Mouse (Mus musculus): Measurements from ENCODE around the gene Timm50. TPM values are rescaled to one million over a fixed set of nuclear protein-coding genes. Genes with fewer than 3 reads are reported as not detected.

Timm50 gene
- polyA plus RNA-seq, 1 experiment from 2014 or later = 189 TPM

GRCm38 (mm10) chr7:28280630-28281029 lies 31.2 kb downstream of the Timm50 start:
- ATAC-seq (ENCODE audit: low FRiP score) = no peak
- Histone ChIP-seq H3K9me3 (no peaks in the 10 kb centered on the region), H3K36me3 (replicated peaks) (no peaks in the 10 kb centered on the region), H3K27me3 (no peaks in the 10 kb centered on the region), H3K4me3 (replicated peaks) (no peak overlapping the region), H3K4me2 (no peak overlapping the region), H3K4me1 (peaks cover 12% of the 10 kb centered on the region), H3K27ac (no peak overlapping the region), H3K9ac (no peak overlapping the region)
- WGBS = 82% methylated on average over 7 of the region's 7 CpGs

GRCm38 (mm10) chr7:28278279-28278652 lies 33.6 kb downstream of the Timm50 start:
- ATAC-seq (ENCODE audit: low FRiP score) = no peak; the same call in 1 of the 2 replicates
- peak overlapping the region; percentile 66 for H3K4me3 ChIP-seq (replicated peaks)
- peaks cover 12% of the 10 kb centered on the region for H3K4me1 ChIP-seq
- peak overlapping the region; percentile 81 for H3K9ac ChIP-seq
- H3K4me2 ChIP-seq = peak overlapping the region; percentile 70
- no peaks in the 10 kb centered on the region for H3K9me3 ChIP-seq
- H3K36me3 ChIP-seq (replicated peaks) = peaks cover under 1% of the 10 kb centered on the region
- 92% methylated on average over 7 of the region's 7 CpGs for WGBS
- H3K27ac ChIP-seq = peak overlapping the region; percentile 83; the same call in 1 of the 2 replicates
- no peaks in the 10 kb centered on the region for H3K27me3 ChIP-seq

- peak; percentile 80 for ATAC-seq (ENCODE audit: low FRiP score)
- no peaks in the 10 kb centered on the region for H3K27me3 ChIP-seq
Observed at GRCm38 (mm10) chr7:28277615-28278278, 34.1 kb downstream of the Timm50 start, which contains the start of gene Eid2b. Eid2b (plus strand) TSS chr7:28277739.

GRCm38 (mm10) chr7:28277237-28277614 lies 34.6 kb downstream of the Timm50 start:
- H3K9ac ChIP-seq = no peak overlapping the region
- peaks cover 12% of the 10 kb centered on the region for H3K4me1 ChIP-seq
- WGBS = 63% methylated on average over 8 of the region's 8 CpGs
- no peak overlapping the region; the same call in 1 of the 2 replicates for H3K4me2 ChIP-seq
- H3K4me3 ChIP-seq (replicated peaks) = no peak overlapping the region
- no peak overlapping the region for H3K27ac ChIP-seq
- peaks cover 11% of the 10 kb centered on the region for H3K36me3 ChIP-seq (replicated peaks)
- ATAC-seq (ENCODE audit: low FRiP score) = peak; percentile 25; the same call in 1 of the 2 replicates
- no peaks in the 10 kb centered on the region for H3K9me3 ChIP-seq
- H3K27me3 ChIP-seq = no peaks in the 10 kb centered on the region

More at GRCm38 (mm10) chr7:28277615-28278278, 34.1 kb downstream of the Timm50 start, which contains the start of gene Eid2b:
- peak within 1 kb of the TSS; percentile 70 for H3K4me2 ChIP-seq
- no peaks in the 10 kb centered on the region for H3K9me3 ChIP-seq
- H3K9ac ChIP-seq = peak within 1 kb of the TSS; percentile 81
- H3K4me3 ChIP-seq (replicated peaks) = peak within 1 kb of the TSS; percentile 66
- H3K36me3 ChIP-seq (replicated peaks) = peaks cover 6% of the 10 kb centered on the region
- 3% methylated on average over 68 of the region's 68 CpGs for WGBS
- H3K4me1 ChIP-seq = peaks cover 12% of the 10 kb centered on the region
- peak within 1 kb of the TSS; percentile 83 for H3K27ac ChIP-seq

GRCm38 (mm10) chr7:28271761-28272160 lies 40.1 kb downstream of the Timm50 start:
- 0 out of 2 replicates have a peak, but pooled peaks cover 4% of the 10 kb centered on the region for H3K9me3 ChIP-seq
- WGBS = 72% methylated on average over 3 of the region's 3 CpGs
- H3K4me3 ChIP-seq (replicated peaks) = no peak overlapping the region
- peaks cover 15% of the 10 kb centered on the region for H3K4me1 ChIP-seq
- no peak overlapping the region for H3K4me2 ChIP-seq
- no peak overlapping the region for H3K9ac ChIP-seq
- no peaks in the 10 kb centered on the region for H3K27me3 ChIP-seq
- H3K36me3 ChIP-seq (replicated peaks) = peaks cover 38% of the 10 kb centered on the region
- H3K27ac ChIP-seq = no peak overlapping the region
- no peak for ATAC-seq (ENCODE audit: low FRiP score)

GRCm38 (mm10) chr7:28269355-28269754 lies 42.5 kb downstream of the Timm50 start:
- Histone ChIP-seq H3K9me3 (0 out of 2 replicates have a peak, but pooled peaks cover 4% of the 10 kb centered on the region), H3K27me3 (no peaks in the 10 kb centered on the region), H3K27ac (no peak overlapping the region), H3K4me2 (no peak overlapping the region), H3K4me3 (replicated peaks) (no peak overlapping the region), H3K9ac (no peak overlapping the region), H3K4me1 (peaks cover 15% of the 10 kb centered on the region), H3K36me3 (replicated peaks) (peaks cover 38% of the 10 kb centered on the region)
- no peak for ATAC-seq (ENCODE audit: low FRiP score)
- 94% methylated on average over 12 of the region's 12 CpGs for WGBS

- Histone ChIP-seq H3K4me2 (peak overlapping the region; percentile 77), H3K4me3 (replicated peaks) (peak overlapping the region; percentile 95), H3K4me1 (peaks cover 15% of the 10 kb centered on the region), H3K27me3 (no peaks in the 10 kb centered on the region), H3K36me3 (replicated peaks) (peaks cover 38% of the 10 kb centered on the region), H3K9ac (peak overlapping the region; percentile 98), H3K9me3 (0 out of 2 replicates have a peak, but pooled peaks cover 4% of the 10 kb centered on the region), H3K27ac (peak overlapping the region; percentile 94)
- WGBS = 32% methylated on average over 16 of the region's 16 CpGs
- no peak for ATAC-seq (ENCODE audit: low FRiP score)
Observed at GRCm38 (mm10) chr7:28268576-28268975, 43.3 kb downstream of the Timm50 start.

- peak; percentile 80 for ATAC-seq (ENCODE audit: low FRiP score)
- H3K4me1 ChIP-seq = peaks cover 15% of the 10 kb centered on the region
- 0 out of 2 replicates have a peak, but pooled peaks cover 4% of the 10 kb centered on the region for H3K9me3 ChIP-seq
- H3K9ac ChIP-seq = peak overlapping the region; percentile 98
- peak overlapping the region; percentile 95 for H3K4me3 ChIP-seq (replicated peaks)
- WGBS = 2% methylated on average over 62 of the region's 62 CpGs
- H3K27me3 ChIP-seq = no peaks in the 10 kb centered on the region
- H3K27ac ChIP-seq = peak overlapping the region; percentile 94
- peak overlapping the region; percentile 77 for H3K4me2 ChIP-seq
- H3K36me3 ChIP-seq (replicated peaks) = peaks cover 35% of the 10 kb centered on the region
Observed at GRCm38 (mm10) chr7:28268042-28268531, 43.8 kb downstream of the Timm50 start.

- ATAC-seq (ENCODE audit: low FRiP score) = peak; percentile 94
- WGBS = 6% methylated on average over 57 of the region's 57 CpGs
- H3K9me3 ChIP-seq = 0 out of 2 replicates have a peak, but pooled peaks cover 4% of the 10 kb centered on the region
- peak within 1 kb of the TSS; percentile 98 for H3K9ac ChIP-seq
- H3K4me1 ChIP-seq = peaks cover 15% of the 10 kb centered on the region
- H3K27ac ChIP-seq = peak within 1 kb of the TSS; percentile 94
- peak within 1 kb of the TSS; percentile 95 for H3K4me3 ChIP-seq (replicated peaks)
- H3K36me3 ChIP-seq (replicated peaks) = peaks cover 28% of the 10 kb centered on the region
- H3K4me2 ChIP-seq = peak within 1 kb of the TSS; percentile 77
- H3K27me3 ChIP-seq = no peaks in the 10 kb centered on the region
Observed at GRCm38 (mm10) chr7:28267129-28268041, 44.5 kb downstream of the Timm50 start, which contains the start of gene Eid2. Eid2 (plus strand) TSS chr7:28267881.

GRCm38 (mm10) chr7:28265391-28265790 lies 46.5 kb downstream of the Timm50 start:
- peaks cover 11% of the 10 kb centered on the region for H3K36me3 ChIP-seq (replicated peaks)
- 88% methylated on average over 13 of the region's 13 CpGs for WGBS
- H3K4me1 ChIP-seq = peaks cover 15% of the 10 kb centered on the region
- H3K9me3 ChIP-seq = no peaks in the 10 kb centered on the region
- no peak overlapping the region for H3K4me3 ChIP-seq (replicated peaks)
- H3K27me3 ChIP-seq = no peaks in the 10 kb centered on the region
- no peak overlapping the region for H3K27ac ChIP-seq
- no peak overlapping the region for H3K4me2 ChIP-seq
- ATAC-seq (ENCODE audit: low FRiP score) = no peak
- no peak overlapping the region for H3K9ac ChIP-seq

- H3K36me3 ChIP-seq (replicated peaks) = no peaks in the 10 kb centered on the region
Observed at GRCm38 (mm10) chr7:28263786-28264185, 48.1 kb downstream of the Timm50 start.

GRCm38 (mm10) chr7:28262861-28263260 lies 49.0 kb downstream of the Timm50 start:
- Histone ChIP-seq H3K36me3 (replicated peaks) (no peaks in the 10 kb centered on the region), H3K27me3 (no peaks in the 10 kb centered on the region), H3K27ac (no peak overlapping the region), H3K4me3 (replicated peaks) (no peak overlapping the region), H3K9ac (no peak overlapping the region), H3K9me3 (no peaks in the 10 kb centered on the region), H3K4me2 (no peak overlapping the region), H3K4me1 (no peaks in the 10 kb centered on the region)
- WGBS = 42% methylated on average over 5 of the region's 5 CpGs
- ATAC-seq (ENCODE audit: low FRiP score) = no peak

More at GRCm38 (mm10) chr7:28263786-28264185, 48.1 kb downstream of the Timm50 start:
- 9% methylated on average over 15 of the region's 15 CpGs for WGBS
- no peaks in the 10 kb centered on the region for H3K9me3 ChIP-seq
- no peak for ATAC-seq (ENCODE audit: low FRiP score)
- no peak overlapping the region for H3K4me2 ChIP-seq
- no peak overlapping the region for H3K9ac ChIP-seq
- no peaks in the 10 kb centered on the region for H3K27me3 ChIP-seq
- no peak overlapping the region for H3K27ac ChIP-seq
- H3K4me1 ChIP-seq = peaks cover 5% of the 10 kb centered on the region
- no peak overlapping the region for H3K4me3 ChIP-seq (replicated peaks)
